Mouse (Mus musculus): ENCODE data around the gene Sema5a. TPM values are rescaled to one million over a fixed set of nuclear protein-coding genes. Genes with fewer than 3 reads are reported as not detected.

Gene Sema5a
- total and polyA plus RNA-seq, 3 experiments: 0.17 to 0.27 (median 0.17) TPM

- TF ChIP-seq USF2 (conservative IDR thresholded peaks at IDR 0.05; ENCODE audit: low read depth, low read length) (no peak), NELFE (IDR thresholded peaks at IDR 0.05; ENCODE audit: low read depth, low read length) (no peak), PAX5 (IDR thresholded peaks at IDR 0.05; ENCODE audit: low read length) (no peak), JUN (IDR thresholded peaks at IDR 0.05; ENCODE audit: insufficient read depth, low read depth, low read length) (no peak), EP300 (IDR thresholded peaks at IDR 0.05; ENCODE audit: low read length) (no peak), POLR2A (IDR thresholded peaks at IDR 0.05; ENCODE audit: low read depth, low read length) (no peak), CHD2 (IDR thresholded peaks at IDR 0.05; ENCODE audit: low read length) (no peak), UBTF (IDR thresholded peaks at IDR 0.05; ENCODE audit: low read depth, low read length) (no peak), TCF12 (IDR thresholded peaks at IDR 0.05; ENCODE audit: low read depth, low read length) (no peak), ZKSCAN1 (IDR thresholded peaks at IDR 0.05; ENCODE audit: borderline replicate concordance, low read depth, low read length) (no peak)
- no peaks in the 10 kb centered on the region for H3K9me3 ChIP-seq (replicated peaks; ENCODE audit: low read length)
- H3K4me3 ChIP-seq (replicated peaks in 1 of 3; ENCODE audit: low read depth in 2 of 3, low read length in 2 of 3, poor library complexity in 1 of 3): no peak overlapping the region
- no peaks in the 10 kb centered on the region for H3K27me3 ChIP-seq (replicated peaks)
- no peaks in the 10 kb centered on the region for H3K79me2 ChIP-seq (replicated peaks; ENCODE audit: control insufficient read depth, extremely low read depth, insufficient read depth, poor library complexity, severe bottlenecking)
- no peak for DNase-seq (ENCODE audit: extremely low read depth)
- dilution Hi-C loops (cut with MboI; ENCODE audit: extremely low pct_ligation_motif_present, extremely low pct_unique_long_range_greater_than_20kb, low sequenced_read_pairs): no loop called here
- no peak overlapping the region for H3K9ac ChIP-seq (ENCODE audit: insufficient read depth, low read depth)
- no peak overlapping the region for H3K27ac ChIP-seq (ENCODE audit: insufficient read depth, low read depth)
- no peak overlapping the region for H3K4me2 ChIP-seq (ENCODE audit: insufficient read depth, low read depth, poor library complexity, severe bottlenecking)
- no peaks in the 10 kb centered on the region for H3K4me1 ChIP-seq (ENCODE audit: control insufficient read depth in 1 of 2, insufficient read depth in 2 of 2)
- H3K36me3 ChIP-seq (replicated peaks in 1 of 2; ENCODE audit: control insufficient read depth in 1 of 2, insufficient read depth in 1 of 2, low read length in 1 of 2): no peaks in the 10 kb centered on the region
- in situ Hi-C loops (cut with MboI; ENCODE audit: low pct_ligation_motif_present, low pct_unique_long_range_greater_than_20kb, low sequenced_read_pairs): no loop called here
Observed at GRCm38 (mm10) chr15:32459046-32459445, 214.4 kb downstream of the Sema5a start.

GRCm38 (mm10) chr15:32460238-32460637, 215.6 kb downstream of the Sema5a start:
- H3K27me3 ChIP-seq (replicated peaks): no peaks in the 10 kb centered on the region
- no peaks in the 10 kb centered on the region for H3K4me1 ChIP-seq (ENCODE audit: control insufficient read depth in 1 of 2, insufficient read depth in 2 of 2)
- TF ChIP-seq ZMIZ1 (IDR thresholded peaks at IDR 0.05; ENCODE audit: low read depth, low read length): no peak
- TF ChIP-seq JUN (IDR thresholded peaks at IDR 0.05; ENCODE audit: insufficient read depth, low read depth, low read length): no peak
- no peak for TF ChIP-seq MEF2A (IDR thresholded peaks at IDR 0.05; ENCODE audit: borderline replicate concordance, low read depth, low read length)
- no peak for TF ChIP-seq ZC3H11A (IDR thresholded peaks at IDR 0.05; ENCODE audit: low read depth, low read length)
- no peak for TF ChIP-seq USF1 (IDR thresholded peaks at IDR 0.05; ENCODE audit: low read depth, low read length)
- TF ChIP-seq TBP (conservative IDR thresholded peaks at IDR 0.05; ENCODE audit: low read depth, low read length): no peak
- no peak for TF ChIP-seq UBTF (IDR thresholded peaks at IDR 0.05; ENCODE audit: low read depth, low read length)
- no peak for TF ChIP-seq ZNF384 (IDR thresholded peaks at IDR 0.05; ENCODE audit: low read depth, low read length)
- no peak for TF ChIP-seq NRF1 (IDR thresholded peaks at IDR 0.05; ENCODE audit: low read depth, low read length)
- no peak for TF ChIP-seq JUND (conservative IDR thresholded peaks at IDR 0.05; ENCODE audit: low read depth, low read length)
- no peak for TF ChIP-seq SMC3 (IDR thresholded peaks at IDR 0.05; ENCODE audit: low read depth, low read length)
- TF ChIP-seq HCFC1 (IDR thresholded peaks at IDR 0.05; ENCODE audit: low read depth, low read length): no peak
- no peak for TF ChIP-seq EP300 (IDR thresholded peaks at IDR 0.05; ENCODE audit: low read length)
- no peak for TF ChIP-seq GABPA (IDR thresholded peaks at IDR 0.05; ENCODE audit: insufficient replicate concordance, low read depth, low read length)
- no peak for TF ChIP-seq MAX (IDR thresholded peaks at IDR 0.05; ENCODE audit: low read length)
- no peak for TF ChIP-seq NELFE (IDR thresholded peaks at IDR 0.05; ENCODE audit: low read depth, low read length)
- TF ChIP-seq TCF12 (IDR thresholded peaks at IDR 0.05; ENCODE audit: low read depth, low read length): no peak
- TF ChIP-seq MYC (IDR thresholded peaks at IDR 0.05; ENCODE audit: low read depth, low read length): no peak
- TF ChIP-seq ELF1 (IDR thresholded peaks at IDR 0.05; ENCODE audit: low read depth, low read length): no peak
- H3K4me3 ChIP-seq (replicated peaks in 1 of 3; ENCODE audit: low read depth in 2 of 3, low read length in 2 of 3, poor library complexity in 1 of 3): no peak overlapping the region
- H3K4me2 ChIP-seq (ENCODE audit: insufficient read depth, low read depth, poor library complexity, severe bottlenecking): no peak overlapping the region
- H3K79me2 ChIP-seq (replicated peaks; ENCODE audit: control insufficient read depth, extremely low read depth, insufficient read depth, poor library complexity, severe bottlenecking): no peaks in the 10 kb centered on the region
- DNase-seq (ENCODE audit: extremely low read depth): no peak
- in situ Hi-C loops (cut with MboI; ENCODE audit: low pct_ligation_motif_present, low pct_unique_long_range_greater_than_20kb, low sequenced_read_pairs) (no loop called here), dilution Hi-C loops (cut with MboI; ENCODE audit: extremely low pct_ligation_motif_present, extremely low pct_unique_long_range_greater_than_20kb, low sequenced_read_pairs) (no loop called here)
- no peak overlapping the region for H3K9ac ChIP-seq (ENCODE audit: insufficient read depth, low read depth)
- H3K9me3 ChIP-seq (replicated peaks; ENCODE audit: low read length): no peaks in the 10 kb centered on the region
- H3K36me3 ChIP-seq (replicated peaks in 1 of 2; ENCODE audit: control insufficient read depth in 1 of 2, insufficient read depth in 1 of 2, low read length in 1 of 2): no peaks in the 10 kb centered on the region
- H3K27ac ChIP-seq (ENCODE audit: insufficient read depth, low read depth): no peak overlapping the region

All from CH12.LX (cell line).